Mouse (Mus musculus): Measurements from ENCODE around the gene Ywhab.

Gene Ywhab

DNA sequence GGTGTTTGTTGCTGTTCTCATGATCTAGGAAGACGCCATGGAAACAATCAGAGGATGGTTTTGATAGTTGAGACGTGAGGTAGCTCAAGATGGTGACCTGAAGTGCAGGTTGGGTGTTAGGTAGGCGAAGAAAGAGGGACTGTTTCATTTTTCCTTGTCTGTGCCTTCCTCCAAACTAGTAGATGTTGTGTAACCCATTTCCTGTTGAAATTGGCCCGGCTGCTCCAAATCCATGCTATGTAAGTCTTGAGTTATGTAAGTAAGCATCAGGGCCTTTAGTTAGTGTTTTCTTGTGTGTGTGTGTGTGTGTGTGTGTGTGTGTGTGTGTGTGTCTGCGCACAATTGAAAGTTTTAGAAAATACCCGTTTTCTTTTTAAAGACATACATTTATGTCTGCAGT is 14.5 kb downstream of the Ywhab start:
- no peak for DNase-seq (ENCODE audit: low spot score in 2 of 2)

- no peak for DNase-seq (ENCODE audit: low spot score in 2 of 2)
Observed at GRCm38 (mm10) chr2:164010496-164010895, 15.7 kb downstream of the Ywhab start.

GRCm38 (mm10) chr2:164010944-164011343 is 16.2 kb downstream of the Ywhab start:
- no peak for DNase-seq (ENCODE audit: low spot score in 2 of 2)

DNA sequence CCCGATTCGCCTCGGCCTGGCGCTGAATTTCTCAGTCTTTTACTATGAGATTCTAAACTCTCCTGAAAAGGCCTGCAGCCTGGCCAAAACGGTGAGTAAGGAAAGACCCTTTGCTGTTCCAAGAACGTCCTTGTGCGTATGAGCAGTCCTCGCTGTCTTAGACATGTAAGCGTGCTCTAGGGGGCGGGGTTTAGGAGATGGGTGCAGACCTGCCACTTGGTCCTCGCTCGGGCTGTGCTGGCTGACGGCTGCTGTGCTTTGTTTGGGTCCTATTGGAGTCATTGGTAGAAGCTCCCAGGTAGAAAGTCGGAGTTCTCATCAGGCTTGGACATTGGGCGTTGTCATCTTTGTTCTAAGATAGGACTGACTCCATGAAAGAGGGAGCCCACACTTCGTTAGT is 20.5 kb downstream of the Ywhab start:
- no peak for DNase-seq (ENCODE audit: low spot score in 2 of 2)

DNA sequence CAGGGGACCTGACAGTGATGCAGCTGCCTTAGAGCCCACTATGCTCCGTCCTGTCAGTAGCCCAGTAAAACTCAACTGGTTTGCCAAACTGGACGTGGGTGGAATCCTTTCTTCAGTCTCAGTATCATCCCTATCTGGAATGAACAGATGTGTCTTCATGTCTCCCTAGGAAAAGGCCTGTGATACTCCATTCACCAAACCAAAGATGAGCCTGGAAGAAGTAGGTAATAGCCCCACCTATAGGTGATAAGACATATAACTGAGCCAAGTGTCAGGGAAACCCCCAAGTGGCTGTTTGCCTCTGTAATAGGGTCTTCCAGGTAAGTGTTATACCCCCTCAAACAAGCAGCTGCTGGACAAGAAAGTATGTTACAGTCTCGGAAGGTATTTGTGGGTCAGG is 24.1 kb downstream of the Ywhab start:
- no peak for DNase-seq (ENCODE audit: low spot score in 2 of 2)

DNA sequence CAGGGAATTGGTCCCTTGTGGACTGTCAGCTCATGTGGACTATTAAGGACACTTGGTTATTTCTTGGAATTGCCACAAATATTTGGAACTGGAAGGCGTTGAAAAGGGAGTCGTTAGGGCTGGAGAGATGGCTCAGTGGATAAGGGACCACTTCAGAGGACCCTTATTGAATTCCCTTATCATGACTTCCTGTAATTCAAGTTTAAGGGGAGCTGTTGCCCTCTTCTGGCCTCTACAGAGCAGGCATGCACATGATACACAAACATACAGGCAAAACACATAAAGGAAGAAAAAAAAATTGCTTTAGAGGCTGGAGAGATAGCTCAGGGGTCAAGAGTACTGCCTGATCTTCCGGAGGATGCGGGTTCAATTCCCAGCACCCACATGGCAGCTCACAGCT is 25.2 kb downstream of the Ywhab start:
- no peak for DNase-seq (ENCODE audit: low spot score in 2 of 2)

DNA sequence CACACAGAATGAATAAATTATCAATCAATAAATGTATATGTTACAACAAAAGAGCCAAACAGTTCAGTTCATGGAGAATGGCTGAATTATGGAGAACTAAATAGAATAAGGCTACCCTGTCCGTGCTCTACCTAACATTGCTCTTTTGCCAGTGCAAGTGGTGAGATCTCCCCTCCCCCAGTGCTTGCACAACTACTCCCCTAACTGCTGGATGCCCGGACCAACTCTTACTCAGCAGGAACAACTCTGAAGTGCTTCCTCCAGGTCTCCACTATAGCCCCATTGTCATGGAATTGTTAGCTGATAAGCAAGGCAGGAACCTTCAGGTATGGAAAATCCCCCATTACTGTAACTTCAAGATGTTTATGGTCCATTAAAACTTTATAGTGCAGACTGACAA is 27.3 kb downstream of the Ywhab start:
- no peak for DNase-seq (ENCODE audit: low spot score in 2 of 2)

DNA sequence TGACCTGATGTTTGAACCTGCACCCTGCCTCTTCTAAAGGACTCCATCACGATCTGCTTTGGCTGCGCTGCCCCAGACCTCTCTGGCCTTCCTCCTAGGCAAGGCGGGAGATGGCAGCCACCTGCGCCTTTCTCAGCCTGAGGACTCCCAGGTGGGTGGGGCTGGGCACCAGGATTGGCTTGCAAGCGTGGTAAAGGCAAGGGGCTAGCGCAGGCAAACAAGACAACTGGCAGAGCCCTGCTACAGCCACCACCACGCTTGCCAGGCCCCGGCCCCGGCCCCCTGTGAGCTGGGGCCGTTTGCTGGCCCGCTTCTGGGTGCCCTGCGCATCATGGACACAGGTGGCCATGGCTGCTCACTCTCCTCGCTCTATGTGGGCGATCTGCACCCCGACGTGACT is 30.4 kb downstream of the Ywhab start, which contains the start of gene Pabpc1l:
Gene Pabpc1l, plus strand, starts transcription at position 301 of the 400 bp plus-strand sequence.
- DNase-seq (ENCODE audit: low spot score in 2 of 2): no peak

DNA sequence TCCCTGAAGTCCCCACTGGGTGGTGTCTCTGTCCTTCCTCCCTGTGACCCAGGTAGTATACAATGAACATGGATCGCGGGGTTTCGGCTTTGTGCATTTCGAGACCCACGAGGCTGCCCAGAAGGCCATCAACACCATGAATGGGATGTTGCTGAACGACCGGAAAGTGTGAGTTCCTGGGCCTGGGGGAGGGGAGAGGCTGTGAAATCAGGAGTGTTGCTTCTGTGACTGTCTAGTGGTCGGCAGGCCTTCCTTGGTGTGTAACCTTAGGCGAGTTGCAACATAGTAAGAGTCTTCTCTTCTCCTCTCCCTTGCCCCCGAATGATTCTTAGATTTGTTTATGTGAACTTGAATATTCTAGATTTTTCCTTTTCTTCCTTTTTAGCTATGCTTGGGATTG is 36.4 kb downstream of the Ywhab start:
- no peak for DNase-seq (ENCODE audit: low spot score in 2 of 2)

GRCm38 (mm10) chr2:164032973-164033372 is 38.2 kb downstream of the Ywhab start:
- no peak for DNase-seq (ENCODE audit: low spot score in 2 of 2)

DNA sequence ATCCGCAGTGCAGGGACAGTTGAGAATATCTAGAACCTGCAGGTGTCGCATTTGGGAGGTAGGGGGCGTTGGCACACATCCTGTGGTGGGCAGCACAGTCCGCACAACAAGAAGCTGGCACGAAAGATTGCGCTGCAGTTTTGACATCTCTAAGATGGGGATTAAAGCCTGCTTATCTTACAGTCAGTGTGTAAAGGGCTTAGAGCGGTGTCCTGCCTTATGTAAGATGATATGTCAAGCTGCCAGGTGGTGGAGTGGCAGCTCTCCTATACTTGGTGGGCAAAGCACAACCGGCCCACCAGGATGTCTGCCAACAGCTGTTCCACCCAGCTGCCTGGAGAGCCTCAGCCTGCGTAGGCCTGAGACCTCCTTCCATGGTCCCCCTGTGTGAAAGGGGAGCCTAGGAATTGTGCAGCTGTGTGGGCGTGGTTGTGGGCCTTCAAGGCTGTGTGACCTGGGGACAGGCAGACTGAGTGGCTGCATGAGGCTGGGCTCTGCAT is 41.8 kb downstream of the Ywhab start:
- no peak for DNase-seq (ENCODE audit: low spot score in 2 of 2)

GRCm38 (mm10) chr2:164038407-164039028 is 43.8 kb downstream of the Ywhab start:
- DNase-seq (ENCODE audit: low spot score in 2 of 2): no peak

DNA sequence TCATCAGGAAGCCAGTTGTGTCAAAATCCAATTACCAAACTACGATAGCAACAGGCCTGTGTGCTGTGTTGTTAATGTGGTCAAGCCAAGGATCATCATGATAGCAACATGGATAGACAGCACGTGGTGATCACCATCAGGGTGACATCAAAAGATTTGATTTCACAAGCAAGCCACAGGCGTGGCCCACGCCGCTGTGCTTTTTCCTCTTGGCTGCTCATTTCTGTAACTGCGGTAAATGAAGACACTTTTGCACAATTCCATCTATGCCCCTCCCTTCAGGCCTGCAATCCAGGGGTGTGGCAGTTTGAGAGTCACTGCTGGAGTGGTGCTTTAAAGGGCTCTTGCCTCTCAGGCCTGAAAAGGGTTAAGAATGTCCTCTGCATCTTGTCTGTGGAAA is 46.2 kb downstream of the Ywhab start:
- DNase-seq (ENCODE audit: low spot score in 2 of 2): peak in 1 of 2 experiments; percentile 22

- no peak for DNase-seq (ENCODE audit: low spot score in 2 of 2)
Observed at GRCm38 (mm10) chr2:164041523-164041922, 46.8 kb downstream of the Ywhab start.

DNA sequence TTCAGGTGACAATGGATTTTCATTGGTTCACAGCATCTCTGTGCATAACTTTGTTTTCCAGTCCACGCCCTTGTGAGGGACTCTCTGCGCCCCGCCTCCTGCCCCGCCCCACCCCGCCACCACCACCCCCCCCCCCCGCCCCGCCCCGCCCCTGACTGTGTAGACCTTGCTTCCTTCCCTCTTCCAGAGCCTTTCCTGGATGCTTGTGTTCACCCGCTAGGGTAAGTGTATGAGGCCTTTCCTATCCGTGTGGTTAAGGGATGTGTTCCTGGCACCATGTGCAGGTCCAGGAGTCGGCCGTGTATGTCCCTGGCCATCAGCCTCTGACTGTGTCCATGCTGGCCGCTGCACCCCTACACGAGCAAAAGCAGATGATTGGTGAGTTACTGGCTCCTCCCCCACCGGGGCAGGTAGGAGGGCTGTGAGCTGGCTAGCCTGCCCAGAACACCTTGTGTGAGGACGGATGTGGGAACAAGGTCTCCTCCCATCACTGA is 52.5 kb downstream of the Ywhab start:
- DNase-seq (ENCODE audit: low spot score in 2 of 2): peak; percentile 39 to 66

DNA sequence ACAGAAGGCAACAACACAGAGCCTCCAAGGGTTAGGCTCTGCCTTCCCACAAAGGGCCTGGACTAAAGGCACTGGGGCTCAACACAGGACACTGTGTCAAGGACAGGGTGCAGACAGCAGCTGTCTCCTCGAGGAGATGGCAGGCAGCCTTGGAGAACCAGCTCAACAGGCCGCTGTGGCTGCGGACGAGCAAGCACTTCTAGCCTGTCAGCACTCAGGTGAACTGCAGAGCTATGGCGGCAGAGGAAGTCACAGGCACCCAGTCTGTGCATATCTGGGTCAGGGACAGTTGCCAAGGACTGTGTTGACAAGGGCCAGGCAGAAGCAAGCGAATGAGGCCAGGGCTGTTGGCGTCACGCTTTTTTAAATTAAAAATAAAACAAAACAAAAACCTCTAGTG is 59.0 kb downstream of the Ywhab start:
- no peak for DNase-seq (ENCODE audit: low spot score in 2 of 2)

DNA sequence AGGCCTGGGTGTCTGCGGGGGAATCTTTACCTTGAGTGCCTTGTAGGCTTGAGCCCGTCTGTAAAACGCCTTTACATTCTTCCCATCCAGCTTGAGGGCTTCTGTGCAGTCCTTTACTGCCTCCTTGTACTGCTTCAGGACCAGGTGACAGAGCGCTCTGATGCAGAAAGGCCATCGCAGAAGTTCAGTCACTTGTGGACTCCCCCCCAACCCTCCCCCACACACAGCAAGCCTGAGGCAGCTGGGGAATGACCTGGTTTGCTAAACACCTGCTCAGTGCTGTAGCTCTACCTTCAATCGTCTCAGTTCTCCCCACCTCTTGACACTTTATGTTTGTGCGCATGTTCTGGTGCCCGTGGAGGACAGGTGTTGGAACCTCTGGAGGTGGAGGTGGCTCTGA is 59.9 kb downstream of the Ywhab start:
- DNase-seq (ENCODE audit: low spot score in 2 of 2): no peak

DNA sequence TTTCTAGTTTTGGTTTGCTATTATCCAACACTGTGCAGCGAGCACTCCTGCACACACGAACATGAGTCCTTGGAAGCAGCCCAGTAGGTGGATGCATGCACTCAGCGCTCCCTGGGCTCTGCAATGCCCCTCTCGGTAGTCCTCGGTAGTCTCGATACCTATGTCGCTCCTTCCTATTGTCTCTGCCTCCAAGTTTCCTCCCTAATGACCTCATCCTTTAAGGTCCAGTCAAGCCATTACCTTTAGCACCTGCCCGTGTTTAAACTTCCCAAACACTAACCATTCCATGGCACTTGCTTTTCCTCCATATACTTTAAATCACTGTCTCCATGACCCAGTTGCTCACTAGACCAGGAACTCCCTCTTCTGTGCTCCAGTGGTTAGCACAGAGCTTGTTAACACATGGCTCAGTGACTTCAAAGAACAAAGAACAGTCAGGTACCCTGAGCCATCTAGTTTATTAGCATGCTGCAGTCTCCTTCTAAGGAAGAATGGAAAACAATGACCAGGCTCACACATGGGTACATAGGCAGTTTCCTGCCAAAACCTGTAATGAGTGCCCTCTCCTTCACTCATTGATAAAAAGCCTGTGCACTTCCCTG is 65.0 kb downstream of the Ywhab start:
- DNase-seq (ENCODE audit: low spot score in 2 of 2): no peak

Data from spleen, postnatal 4 days (tissue).